Mouse (Mus musculus): Measurements from ENCODE around the gene Prkd2. TPM values are rescaled to one million over a fixed set of nuclear protein-coding genes. Genes with fewer than 3 reads are reported as not detected.

Gene Prkd2
- polyA plus RNA-seq, 1 experiment: 5.5 TPM

GRCm38 (mm10) chr7:16906889-16907559 is 64.3 kb downstream of the Prkd2 start:
- H3K27me3 ChIP-seq (ENCODE audit: control insufficient read depth, insufficient read depth, insufficient read length): no peaks in the 10 kb centered on the region
- H3K79me2 ChIP-seq (ENCODE audit: control insufficient read depth, insufficient read depth): peaks cover 23% of the 10 kb centered on the region
- H3K4me3 ChIP-seq (ENCODE audit: insufficient read depth, poor library complexity, severe bottlenecking): no peak overlapping the region
- H3ac ChIP-seq (ENCODE audit: control insufficient read depth, insufficient read length, low read depth): no peak overlapping the region
- peaks cover 6% of the 10 kb centered on the region for H3K79me3 ChIP-seq (ENCODE audit: low read depth)
- TF ChIP-seq CTCF (IDR thresholded peaks at IDR 0.05; ENCODE audit: control insufficient read depth, insufficient read depth, insufficient read length) (no peak), FOSL1 (IDR thresholded peaks at IDR 0.05; ENCODE audit: insufficient read depth, low read length, poor library complexity, severe bottlenecking) (no peak), CEBPB (IDR thresholded peaks at IDR 0.05; ENCODE audit: low read depth) (no peak), MYOG (IDR thresholded peaks at IDR 0.05; ENCODE audit: control insufficient read depth, extremely low read depth, insufficient read length) (no peak), MYOD1 (IDR thresholded peaks at IDR 0.05; ENCODE audit: control insufficient read depth, insufficient read length, low read depth) (no peak), USF1 (IDR thresholded peaks at IDR 0.05; ENCODE audit: low read depth) (no peak), MAX (IDR thresholded peaks at IDR 0.05) (no peak)
- no peaks in the 10 kb centered on the region for H3K36me3 ChIP-seq (ENCODE audit: control insufficient read depth, insufficient read depth)

- Histone ChIP-seq H3ac (ENCODE audit: control insufficient read depth, insufficient read length, low read depth) (no peak overlapping the region), H3K27me3 (ENCODE audit: control insufficient read depth, insufficient read depth, insufficient read length) (no peaks in the 10 kb centered on the region), H3K36me3 (ENCODE audit: control insufficient read depth, insufficient read depth) (no peaks in the 10 kb centered on the region), H3K79me2 (ENCODE audit: control insufficient read depth, insufficient read depth) (peaks cover 23% of the 10 kb centered on the region), H3K4me3 (ENCODE audit: insufficient read depth, poor library complexity, severe bottlenecking) (no peak overlapping the region), H3K79me3 (ENCODE audit: low read depth) (peaks cover 6% of the 10 kb centered on the region)
- no peak for TF ChIP-seq CTCF (IDR thresholded peaks at IDR 0.05; ENCODE audit: control insufficient read depth, insufficient read depth, insufficient read length)
- no peak for TF ChIP-seq FOSL1 (IDR thresholded peaks at IDR 0.05; ENCODE audit: insufficient read depth, low read length, poor library complexity, severe bottlenecking)
- TF ChIP-seq USF1 (IDR thresholded peaks at IDR 0.05; ENCODE audit: low read depth): no peak
- TF ChIP-seq MYOG (IDR thresholded peaks at IDR 0.05; ENCODE audit: control insufficient read depth, extremely low read depth, insufficient read length): no peak
- no peak for TF ChIP-seq MYOD1 (IDR thresholded peaks at IDR 0.05; ENCODE audit: control insufficient read depth, insufficient read length, low read depth)
- no peak for TF ChIP-seq MAX (IDR thresholded peaks at IDR 0.05)
- TF ChIP-seq CEBPB (IDR thresholded peaks at IDR 0.05; ENCODE audit: low read depth): no peak
Measured at GRCm38 (mm10) chr7:16907842-16908241, 65.1 kb downstream of the Prkd2 start.

GRCm38 (mm10) chr7:16908367-16908766 is 65.7 kb downstream of the Prkd2 start:
- no peaks in the 10 kb centered on the region for H3K27me3 ChIP-seq (ENCODE audit: control insufficient read depth, insufficient read depth, insufficient read length)
- H3K79me2 ChIP-seq (ENCODE audit: control insufficient read depth, insufficient read depth): peaks cover 23% of the 10 kb centered on the region
- no peak overlapping the region for H3K4me3 ChIP-seq (ENCODE audit: insufficient read depth, poor library complexity, severe bottlenecking)
- H3ac ChIP-seq (ENCODE audit: control insufficient read depth, insufficient read length, low read depth): no peak overlapping the region
- no peaks in the 10 kb centered on the region for H3K36me3 ChIP-seq (ENCODE audit: control insufficient read depth, insufficient read depth)
- peaks cover 6% of the 10 kb centered on the region for H3K79me3 ChIP-seq (ENCODE audit: low read depth)
- no peak for TF ChIP-seq MAX (IDR thresholded peaks at IDR 0.05)
- no peak for TF ChIP-seq MYOD1 (IDR thresholded peaks at IDR 0.05; ENCODE audit: control insufficient read depth, insufficient read length, low read depth)
- no peak for TF ChIP-seq USF1 (IDR thresholded peaks at IDR 0.05; ENCODE audit: low read depth)
- TF ChIP-seq CEBPB (IDR thresholded peaks at IDR 0.05; ENCODE audit: low read depth): no peak
- TF ChIP-seq MYOG (IDR thresholded peaks at IDR 0.05; ENCODE audit: control insufficient read depth, extremely low read depth, insufficient read length): no peak
- no peak for TF ChIP-seq FOSL1 (IDR thresholded peaks at IDR 0.05; ENCODE audit: insufficient read depth, low read length, poor library complexity, severe bottlenecking)
- no peak for TF ChIP-seq CTCF (IDR thresholded peaks at IDR 0.05; ENCODE audit: control insufficient read depth, insufficient read depth, insufficient read length)

- TF ChIP-seq CTCF (IDR thresholded peaks at IDR 0.05; ENCODE audit: control insufficient read depth, insufficient read depth, insufficient read length) (no peak), CEBPB (IDR thresholded peaks at IDR 0.05; ENCODE audit: low read depth) (no peak), FOSL1 (IDR thresholded peaks at IDR 0.05; ENCODE audit: insufficient read depth, low read length, poor library complexity, severe bottlenecking) (no peak), MAX (IDR thresholded peaks at IDR 0.05) (no peak), USF1 (IDR thresholded peaks at IDR 0.05; ENCODE audit: low read depth) (no peak), MYOD1 (IDR thresholded peaks at IDR 0.05; ENCODE audit: control insufficient read depth, insufficient read length, low read depth) (no peak), MYOG (IDR thresholded peaks at IDR 0.05; ENCODE audit: control insufficient read depth, extremely low read depth, insufficient read length) (no peak)
- H3K4me3 ChIP-seq (ENCODE audit: insufficient read depth, poor library complexity, severe bottlenecking): no peak overlapping the region
- H3K79me3 ChIP-seq (ENCODE audit: low read depth): peaks cover 6% of the 10 kb centered on the region
- peak overlapping the region; percentile 2 for H3ac ChIP-seq (ENCODE audit: control insufficient read depth, insufficient read length, low read depth)
- H3K36me3 ChIP-seq (ENCODE audit: control insufficient read depth, insufficient read depth): no peaks in the 10 kb centered on the region
- H3K79me2 ChIP-seq (ENCODE audit: control insufficient read depth, insufficient read depth): peaks cover 23% of the 10 kb centered on the region
- H3K27me3 ChIP-seq (ENCODE audit: control insufficient read depth, insufficient read depth, insufficient read length): no peaks in the 10 kb centered on the region
Measured at GRCm38 (mm10) chr7:16908859-16909258, 66.2 kb downstream of the Prkd2 start.

- TF ChIP-seq MAX (IDR thresholded peaks at IDR 0.05) (no peak), MYOD1 (IDR thresholded peaks at IDR 0.05; ENCODE audit: control insufficient read depth, insufficient read length, low read depth) (no peak), FOSL1 (IDR thresholded peaks at IDR 0.05; ENCODE audit: insufficient read depth, low read length, poor library complexity, severe bottlenecking) (no peak), CTCF (IDR thresholded peaks at IDR 0.05; ENCODE audit: control insufficient read depth, insufficient read depth, insufficient read length) (no peak), CEBPB (IDR thresholded peaks at IDR 0.05; ENCODE audit: low read depth) (no peak), USF1 (IDR thresholded peaks at IDR 0.05; ENCODE audit: low read depth) (no peak), MYOG (IDR thresholded peaks at IDR 0.05; ENCODE audit: control insufficient read depth, extremely low read depth, insufficient read length) (no peak)
- no peaks in the 10 kb centered on the region for H3K27me3 ChIP-seq (ENCODE audit: control insufficient read depth, insufficient read depth, insufficient read length)
- peak overlapping the region; percentile 36 for H3ac ChIP-seq (ENCODE audit: control insufficient read depth, insufficient read length, low read depth)
- H3K4me3 ChIP-seq (ENCODE audit: insufficient read depth, poor library complexity, severe bottlenecking): peak overlapping the region; percentile 18
- peaks cover 3% of the 10 kb centered on the region for H3K36me3 ChIP-seq (ENCODE audit: control insufficient read depth, insufficient read depth)
- H3K79me2 ChIP-seq (ENCODE audit: control insufficient read depth, insufficient read depth): peaks cover 23% of the 10 kb centered on the region
- peaks cover 5% of the 10 kb centered on the region for H3K79me3 ChIP-seq (ENCODE audit: low read depth)
Measured at GRCm38 (mm10) chr7:16909909-16910308, 67.2 kb downstream of the Prkd2 start.

Data from C2C12 (cell line).